In the genomic region with DNA sequence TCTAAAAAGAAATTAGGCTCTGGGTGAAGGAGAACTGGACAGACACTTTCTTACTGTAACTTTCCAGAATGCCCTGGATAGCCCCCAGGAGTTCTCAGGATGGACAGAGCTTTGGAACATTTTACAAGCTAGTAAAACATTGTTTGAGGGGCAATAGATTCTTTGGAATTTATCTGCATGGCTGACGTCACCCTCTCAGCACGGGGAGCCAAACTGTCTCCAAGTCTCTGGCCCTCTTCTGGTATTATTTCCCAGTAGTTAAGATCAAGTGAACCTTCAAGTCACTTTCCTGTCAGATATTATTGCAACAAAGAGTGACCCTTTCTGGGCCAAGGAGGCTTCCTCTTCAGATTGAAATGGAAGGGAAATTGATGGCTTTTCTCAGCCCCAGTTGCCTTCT, we compare ENCODE assay signal across 15 mouse cellular contexts.
A peak's percentile ranks its signal among the peaks of the same experiment; 100 is the strongest.
DNase-seq lines count a peak whose midpoint lies in the region; ATAC-seq and TF ChIP-seq lines count a peak whose summit lies in the region.
"Had no signal": no experiment of that assay in that cellular context is flagged by ENCODE, and none has a peak within 500 bp of the region (broad histone marks: within the 10 kb centered on the region; RNA-seq: fewer than 3 reads in every experiment).

No protein-coding gene starts in this region.

- WGBS in heart, embryonic 14.5 days: 14% methylated on average over 2 of the region's 2 CpGs
- 72% methylated on average over 2 of the region's 2 CpGs for whole genome bisulfite sequencing in midbrain, embryonic 15.5 days
- 74% methylated on average over 2 of the region's 2 CpGs for WGBS in forebrain, embryonic 15.5 days

- TF ChIP-seq CTCF in Patski (IDR thresholded peaks at IDR 0.05): no peak

- in situ Hi-C loops in Patski (cut with MboI; ENCODE audit: low pct_unique_long_range_greater_than_20kb): no loop called here

- H3K9ac ChIP-seq in heart, embryonic 14.5 days (ENCODE audit: low read length): no peak overlapping the region
- no peak overlapping the region for H3K9ac ChIP-seq in midbrain, embryonic 15.5 days
- no peak overlapping the region for H3K9ac ChIP-seq in forebrain, embryonic 15.5 days (replicated peaks)
- H3K9ac ChIP-seq: hindbrain, embryonic 15.5 days; liver, embryonic 15.5 days; stomach, embryonic 15.5 days had no signal

- peak overlapping the region; percentile 17 to 26; a peak in 1 of 4 replicates for H3K27ac ChIP-seq in heart, embryonic 14.5 days (replicated peaks in 1 of 2; ENCODE audit: control insufficient read depth in 1 of 2, insufficient read depth in 1 of 2, low read depth in 2 of 2, low read length in 2 of 2)
- no peak overlapping the region for H3K27ac ChIP-seq in midbrain, embryonic 15.5 days
- no peak overlapping the region for H3K27ac ChIP-seq in forebrain, embryonic 15.5 days (replicated peaks)
- H3K27ac ChIP-seq: forebrain, embryonic 10.5 days; hindbrain, embryonic 15.5 days; liver, embryonic 15.5 days; stomach, embryonic 15.5 days had no signal

- ATAC-seq in Patski: peak; percentile 31
- no peak for ATAC-seq in heart, embryonic 14.5 days (ENCODE audit: insufficient number of reproducible peaks, insufficient read depth, low FRiP score, low read depth)
- ATAC-seq in midbrain, embryonic 15.5 days (replicated peaks): no peak
- no peak for ATAC-seq in forebrain, embryonic 15.5 days (replicated peaks)

- H3K36me3 ChIP-seq in heart, embryonic 14.5 days (ENCODE audit: control insufficient read depth, insufficient read depth, low read length): no peaks in the 10 kb centered on the region
- no peaks in the 10 kb centered on the region for H3K36me3 ChIP-seq in midbrain, embryonic 15.5 days (replicated peaks)
- no peaks in the 10 kb centered on the region for H3K36me3 ChIP-seq in forebrain, embryonic 15.5 days
- H3K36me3 ChIP-seq: forebrain, embryonic 10.5 days; hindbrain, embryonic 15.5 days; liver, embryonic 15.5 days; stomach, embryonic 15.5 days had no signal

- intact Hi-C loops in heart, postnatal 36 days (cut with DNase I): loop anchor here (5.0 kb wide), 1 partner anchor 233 kb away; no protein-coding TSS in a partner anchor

- no peak overlapping the region for H3K4me3 ChIP-seq in heart, embryonic 14.5 days (ENCODE audit: control insufficient read depth in 1 of 2, insufficient read depth in 1 of 2, low read depth in 1 of 2, low read length in 2 of 2)
- H3K4me3 ChIP-seq in midbrain, embryonic 15.5 days: no peak overlapping the region
- no peak overlapping the region for H3K4me3 ChIP-seq in forebrain, embryonic 15.5 days
- H3K4me3 ChIP-seq: forebrain, embryonic 10.5 days; hindbrain, embryonic 15.5 days; liver, embryonic 15.5 days; stomach, embryonic 15.5 days had no signal

- H3K27me3 ChIP-seq in Patski: no peaks in the 10 kb centered on the region
- H3K27me3 ChIP-seq in heart, embryonic 14.5 days (ENCODE audit: control insufficient read depth, insufficient read depth, low read length): no peaks in the 10 kb centered on the region
- H3K27me3 ChIP-seq in midbrain, embryonic 15.5 days (replicated peaks): peaks cover 5% of the 10 kb centered on the region; the same call in 1 of the 2 replicates
- no peaks in the 10 kb centered on the region; the same call in 1 of the 2 replicates for H3K27me3 ChIP-seq in forebrain, embryonic 15.5 days
- H3K27me3 ChIP-seq: hindbrain, embryonic 15.5 days; stomach, embryonic 15.5 days had no signal

- no peaks in the 10 kb centered on the region for H3K9me3 ChIP-seq in heart, embryonic 14.5 days (ENCODE audit: control insufficient read depth, low read length)
- H3K9me3 ChIP-seq in midbrain, embryonic 15.5 days: no peaks in the 10 kb centered on the region
- no peaks in the 10 kb centered on the region for H3K9me3 ChIP-seq in forebrain, embryonic 15.5 days
- H3K9me3 ChIP-seq: forebrain, embryonic 10.5 days; hindbrain, embryonic 15.5 days; liver, embryonic 15.5 days; stomach, embryonic 15.5 days had no signal

- H3K4me1 ChIP-seq in heart, embryonic 14.5 days (ENCODE audit: control insufficient read depth in 2 of 2, insufficient read depth in 2 of 2, low read length in 2 of 2): peaks cover 2 to 15% of the 10 kb centered on the region in 2 experiments; a peak in 3 of 4 replicates
- peaks cover 5% of the 10 kb centered on the region for H3K4me1 ChIP-seq in midbrain, embryonic 15.5 days
- peaks cover 4% of the 10 kb centered on the region for H3K4me1 ChIP-seq in forebrain, embryonic 15.5 days
- H3K4me1 ChIP-seq: liver, embryonic 15.5 days; stomach, embryonic 15.5 days had no signal

- CTCF ChIA-PET in Patski (lab: Charles Lee): interaction anchor here (1.1 to 1.2 kb wide), 2 partner anchors 25 to 82 kb away, joined by 3 read pairs; no protein-coding TSS in a partner anchor

- H3K4me2 ChIP-seq in heart, embryonic 14.5 days (ENCODE audit: low read length): no peak overlapping the region
- H3K4me2 ChIP-seq in midbrain, embryonic 15.5 days: no peak overlapping the region
- no peak overlapping the region for H3K4me2 ChIP-seq in forebrain, embryonic 15.5 days (replicated peaks)
- H3K4me2 ChIP-seq: hindbrain, embryonic 15.5 days; liver, embryonic 15.5 days; stomach, embryonic 15.5 days had no signal

- DNase-seq in heart, adult 18-20 months: peak; percentile 48 to 51
- no peak for DNase-seq in heart, postnatal 36 days
- DNase-seq in Patski (ENCODE audit: low read depth, low spot score): no peak
- DNase-seq in kidney, postnatal 10 days: peak; percentile 43
- DNase-seq in Muller cell, postnatal 12 days (ENCODE audit: inconsistent ontology term): no peak
- DNase-seq: cerebellum, postnatal 10 days; right cerebral cortex, postnatal 4 days; thymus, postnatal 36 days had no signal

- POLR2A ChIA-PET in Patski (lab: Charles Lee): interaction anchor here (0.5 kb wide), 1 partner anchor 97 kb away, joined by 5 read pairs; no protein-coding TSS in a partner anchor

Comparison
In these comparisons a context has a peak if more than half of its experiments do, and no peak if none do; other contexts are left out.
1. DNase-seq: peak in heart, adult 18-20 months (2 of 2) and kidney, postnatal 10 days (single experiment); none in heart, postnatal 36 days (0 of 2), Patski (single experiment) and Muller cell, postnatal 12 days (single experiment).
2. H3K27ac ChIP-seq: peak in heart, embryonic 14.5 days (2 of 2); none in midbrain, embryonic 15.5 days (single experiment) and forebrain, embryonic 15.5 days (single experiment).